Mouse (Mus musculus): ENCODE measurements around the gene Fchsd2. TPM values are rescaled to one million over a fixed set of nuclear protein-coding genes. Genes with fewer than 3 reads are reported as not detected.

Gene Fchsd2
- polyA plus RNA-seq (2015; fragmentation: Illumina TruSeq; extraction: RNeasy Lipid Tissue Mini Kit (QIAGEN cat#74804); ENCODE audit: insufficient read depth, low replicate concordance): 148 TPM

GRCm38 (mm10) chr7:101092618-101093017 is at the start of gene Fchsd2:
Gene Fchsd2 (plus strand): TSS chr7:101092863.

DNA sequence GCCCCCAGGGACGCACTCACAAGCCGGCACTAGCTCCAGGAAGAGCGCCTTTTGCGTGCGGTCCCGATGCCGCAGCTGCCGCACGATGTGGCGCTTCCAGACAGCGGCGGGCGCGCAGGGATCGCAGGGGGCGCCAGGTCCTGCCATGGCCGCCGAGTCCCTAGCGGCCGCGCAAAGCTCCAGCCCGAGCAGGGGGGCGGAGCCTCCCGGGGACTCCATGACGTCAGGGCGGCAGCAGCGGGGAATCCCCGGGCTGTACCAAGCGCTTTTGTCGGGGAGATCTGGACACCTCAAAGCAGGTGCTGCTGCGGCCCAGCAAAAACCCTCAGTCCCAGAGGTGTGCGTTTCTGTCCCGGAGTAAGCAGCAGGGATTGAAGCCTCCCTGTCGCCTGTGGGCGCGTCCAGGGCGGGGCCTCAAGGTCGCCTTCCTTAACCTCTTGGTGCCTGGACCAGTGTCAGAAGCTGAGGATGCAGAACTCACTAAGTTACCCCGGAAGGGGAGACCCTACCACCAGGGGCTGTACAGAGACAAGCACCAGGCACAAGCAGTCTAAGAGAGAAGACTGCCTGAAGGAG is 209.3 kb downstream of the Fchsd2 start, which contains the start of gene Atg16l2:
Atg16l2 (minus strand) TSS at position 371 of the 576 bp plus-strand sequence.

GRCm38 (mm10) chr7:101317014-101317413 is 224.4 kb downstream of the Fchsd2 start, which contains the start of gene Stard10:
Gene Stard10 (plus strand): TSS chr7:101317086.

Other genes starting within 250 kb of the Fchsd2 start
- gene Relt, start 229.4 kb upstream of the Fchsd2 start, polyA plus RNA-seq (2015; fragmentation: Illumina TruSeq; extraction: RNeasy Lipid Tissue Mini Kit (QIAGEN cat#74804); ENCODE audit: insufficient read depth, low replicate concordance): 17.0 TPM
- 3.4 TPM for gene Arhgef17, start 160.8 kb upstream of the Fchsd2 start, polyA plus RNA-seq (2015; fragmentation: Illumina TruSeq; extraction: RNeasy Lipid Tissue Mini Kit (QIAGEN cat#74804); ENCODE audit: insufficient read depth, low replicate concordance)
- 7.0 TPM for gene P2ry6, start 118.2 kb upstream of the Fchsd2 start, polyA plus RNA-seq (2015; fragmentation: Illumina TruSeq; extraction: RNeasy Lipid Tissue Mini Kit (QIAGEN cat#74804); ENCODE audit: insufficient read depth, low replicate concordance)
- gene P2ry2, start 80.0 kb upstream of the Fchsd2 start, polyA plus RNA-seq (2015; fragmentation: Illumina TruSeq; extraction: RNeasy Lipid Tissue Mini Kit (QIAGEN cat#74804); ENCODE audit: insufficient read depth, low replicate concordance): 1.6 TPM
- 43.0 TPM for gene Atg16l2, start 209.4 kb downstream of the Fchsd2 start, polyA plus RNA-seq (2015; fragmentation: Illumina TruSeq; extraction: RNeasy Lipid Tissue Mini Kit (QIAGEN cat#74804); ENCODE audit: insufficient read depth, low replicate concordance)
- gene Stard10, start 224.2 kb downstream of the Fchsd2 start, polyA plus RNA-seq (2015; fragmentation: Illumina TruSeq; extraction: RNeasy Lipid Tissue Mini Kit (QIAGEN cat#74804); ENCODE audit: insufficient read depth, low replicate concordance): 14.7 TPM

All from spleen, adult 10 weeks (tissue).